Mouse (Mus musculus) stomach, embryonic 14.5 days (tissue): ENCODE data around the gene Pan2. TPM values are rescaled to one million over a fixed set of nuclear protein-coding genes. Genes with fewer than 3 reads are reported as not detected.

Source experiments
- ATAC-seq: fragments of 200-750 bp; cut with Nextera tagmentation; 2 replicates; pipeline ENCODE4 v1.8.0; 2017; ENCODE audit warnings: low read depth, moderate TSS enrichment; ENCODE audit not compliant: insufficient number of reproducible peaks, insufficient read depth, low FRiP score
- H3K27ac ChIP-seq: fragments of 300-500 bp; sonication (generic); 2 replicates; pipeline ENCODE4 v1.5.1; 2014; ENCODE audit warnings: mild to moderate bottlenecking, low read length, moderate library complexity, mixed read lengths
- H3K27me3 ChIP-seq: fragments of 300-500 bp; sonication (generic); 2 replicates; pipeline ENCODE4 v1.6.1; 2014; ENCODE audit warnings: low read length, control low read depth, mixed read lengths; ENCODE audit not compliant: control insufficient read depth, insufficient read depth
- H3K36me3 ChIP-seq: fragments of 300-500 bp; sonication (generic); 2 replicates; pipeline ENCODE4 v1.6.1; 2014; ENCODE audit warnings: mild to moderate bottlenecking, control low read depth, low read length, moderate library complexity, mixed read lengths; ENCODE audit not compliant: control insufficient read depth, insufficient read depth
- H3K4me1 ChIP-seq: fragments of 300-500 bp; sonication (generic); 2 replicates; pipeline ENCODE4 v1.6.1; 2014; ENCODE audit warnings: low read length, control low read depth, mixed read lengths; ENCODE audit not compliant: control insufficient read depth, insufficient read depth
- H3K4me2 ChIP-seq: fragments of 300-500 bp; sonication (generic); replicated peaks from 2 replicates; pipeline ENCODE4 v1.6.1; 2014; ENCODE audit warnings: low read depth, low read length, control low read depth
- H3K4me3 ChIP-seq: fragments of 300-500 bp; sonication (generic); 2 replicates; pipeline ENCODE4 v1.5.1; 2014; ENCODE audit warnings: low read depth, low read length, control low read depth
- H3K9ac ChIP-seq: fragments of 300-500 bp; sonication (generic); replicated peaks from 2 replicates; pipeline ENCODE4 v1.6.1; 2014; ENCODE audit warnings: low read depth, mild to moderate bottlenecking, control low read depth, low read length, moderate library complexity, mixed read lengths
- H3K9me3 ChIP-seq: fragments of 300-500 bp; sonication (generic); 2 replicates; pipeline ENCODE4 v1.6.1; 2016; ENCODE audit warnings: low read depth, low read length, control low read depth; ENCODE audit not compliant: control insufficient read depth
- WGBS: fragments of 180-500 bp; shearing (Covaris S2); extraction: QIAGEN DNeasy Blood & Tissue Kit; methylation state at CpG from one replicate; pipeline ENCODE4 v1.1.7; 2014; 5-methylcytosine and 5-hydroxymethylcytosine counted together
- polyA plus RNA-seq: library from polyadenylated mRNA; unstranded; fragments of >200 nt; fragmentation: Nextera tagmentation; extraction: Ambion mirVana; gene quantifications from 2 replicates; pipeline ENCODE4 v1.2.1, GENCODE M21; 2014

Pan2 gene
- polyA plus RNA-seq, 1 experiment from 2014 or later: 34.8 TPM

DNA sequence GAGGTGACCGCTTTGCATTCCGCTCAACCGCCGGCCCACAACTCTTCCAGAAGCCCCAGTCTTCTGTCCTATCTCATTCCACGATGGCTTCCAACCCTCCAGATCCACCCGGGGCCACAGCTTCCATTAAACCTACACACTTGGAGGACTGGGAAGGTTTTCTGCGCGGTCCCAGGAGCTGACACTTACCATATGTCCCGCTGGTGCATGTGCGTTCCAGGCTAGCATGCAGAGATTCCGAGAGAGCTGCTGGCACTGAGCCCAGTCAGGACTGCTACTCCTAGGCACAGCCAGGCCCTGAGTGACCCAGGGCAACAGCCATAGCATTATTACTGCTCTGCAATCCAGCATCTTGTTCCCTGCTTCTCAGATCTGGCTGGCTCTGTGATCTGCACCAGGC lies 5.5 kb upstream of the Pan2 start:
- no peak overlapping the region for H3K4me3 ChIP-seq
- H3K9me3 ChIP-seq: no peaks in the 10 kb centered on the region
- H3K4me1 ChIP-seq: peaks cover 12% of the 10 kb centered on the region; the same call in 1 of the 2 replicates
- no peak overlapping the region for H3K9ac ChIP-seq
- no peaks in the 10 kb centered on the region for H3K36me3 ChIP-seq
- H3K27me3 ChIP-seq: no peaks in the 10 kb centered on the region
- ATAC-seq: peak; percentile 50; the same call in 1 of the 2 replicates
- WGBS: 53% methylated on average over 11 of the region's 11 CpGs
- no peak overlapping the region for H3K27ac ChIP-seq
- no peak overlapping the region for H3K4me2 ChIP-seq

DNA sequence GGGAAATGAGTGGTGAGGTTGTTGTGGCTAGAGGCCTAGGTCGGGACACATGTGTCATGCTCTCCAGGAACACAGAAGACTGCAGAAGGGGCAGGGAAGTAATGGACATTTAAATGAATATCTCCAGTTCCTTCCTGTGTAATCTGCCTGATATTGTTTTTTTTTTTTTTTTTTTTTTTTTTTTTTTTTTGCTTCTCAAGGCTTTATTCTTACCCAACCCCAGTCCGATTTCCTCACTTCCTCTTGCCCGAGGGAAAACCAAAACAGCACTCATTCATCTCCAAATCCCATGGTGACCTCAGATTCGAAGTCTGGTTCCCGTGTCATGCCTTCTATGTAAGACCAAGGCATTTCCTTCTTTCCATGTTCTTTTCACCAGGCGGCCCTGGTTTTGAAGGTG lies 4.9 kb upstream of the Pan2 start:
- no peak overlapping the region for H3K4me3 ChIP-seq
- H3K27me3 ChIP-seq: no peaks in the 10 kb centered on the region
- 70% methylated on average over 6 of the region's 6 CpGs for WGBS
- H3K36me3 ChIP-seq: no peaks in the 10 kb centered on the region
- H3K9me3 ChIP-seq: no peaks in the 10 kb centered on the region
- H3K27ac ChIP-seq: no peak overlapping the region
- no peak overlapping the region for H3K9ac ChIP-seq
- H3K4me1 ChIP-seq: peaks cover 12% of the 10 kb centered on the region; the same call in 1 of the 2 replicates
- H3K4me2 ChIP-seq: no peak overlapping the region
- ATAC-seq: no peak

DNA sequence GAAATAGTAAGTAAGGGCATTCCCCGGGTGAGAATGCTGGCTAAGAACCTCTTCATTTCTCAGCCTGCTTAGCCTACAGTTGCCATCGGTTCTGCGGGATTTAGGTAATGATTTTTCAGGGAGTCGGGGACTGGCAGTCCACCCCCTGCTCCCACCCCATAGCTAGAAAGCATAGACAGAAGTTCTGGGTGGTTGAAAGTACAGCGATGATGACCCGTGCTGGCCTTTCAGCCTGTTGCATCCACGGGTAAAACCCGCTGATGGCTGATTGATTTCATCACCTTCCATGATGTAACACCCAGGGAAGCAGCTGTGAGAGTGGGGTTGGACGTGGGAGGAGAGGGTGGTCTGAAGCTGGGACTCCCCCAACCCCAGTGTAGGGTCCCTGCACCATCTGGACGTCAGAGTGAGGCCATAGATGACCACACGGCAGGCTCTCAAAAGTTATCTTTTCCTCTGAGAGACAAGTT lies 4.4 kb upstream of the Pan2 start, which contains the start of gene Il23a:
Gene Il23a, minus strand, starts transcription at position 51 of the 470 bp plus-strand sequence.
- Histone ChIP-seq H3K4me3 (no peak within 1 kb of the TSS), H3K9ac (no peak within 1 kb of the TSS), H3K9me3 (no peaks in the 10 kb centered on the region), H3K4me1 (peaks cover 13% of the 10 kb centered on the region; the same call in 1 of the 2 replicates), H3K36me3 (no peaks in the 10 kb centered on the region), H3K27ac (no peak within 1 kb of the TSS), H3K4me2 (no peak within 1 kb of the TSS), H3K27me3 (no peaks in the 10 kb centered on the region)
- ATAC-seq: no peak
- WGBS: 79% methylated on average over 11 of the region's 11 CpGs

DNA sequence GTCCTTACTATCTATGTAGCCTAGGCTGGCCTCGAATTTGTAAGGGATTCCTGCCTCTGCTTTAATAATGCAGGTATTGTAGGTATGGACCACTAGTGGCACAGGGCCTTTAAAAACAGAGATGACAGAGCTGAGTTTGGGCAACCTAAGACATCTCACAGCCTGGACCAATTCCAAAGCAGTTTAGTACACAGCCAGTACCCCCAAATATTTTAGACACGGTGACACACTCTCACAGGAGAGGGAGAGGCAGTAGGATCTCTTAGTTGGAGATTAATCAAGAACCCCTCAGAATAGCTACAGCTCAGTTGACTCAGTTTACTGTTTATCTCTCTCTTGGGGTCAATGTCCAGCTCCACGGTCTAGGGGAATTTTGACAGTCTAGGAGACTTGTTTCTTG lies 778 bp upstream of the Pan2 start:
- Histone ChIP-seq H3K27me3 (no peaks in the 10 kb centered on the region), H3K4me2 (peak overlapping the region; percentile 59), H3K36me3 (no peaks in the 10 kb centered on the region), H3K9me3 (no peaks in the 10 kb centered on the region), H3K4me3 (peak overlapping the region; percentile 51), H3K4me1 (peaks cover 14% of the 10 kb centered on the region; the same call in 1 of the 2 replicates), H3K27ac (peak overlapping the region; percentile 87), H3K9ac (peak overlapping the region; percentile 78)
- no peak for ATAC-seq
- WGBS: 30% methylated on average over 3 of the region's 3 CpGs

DNA sequence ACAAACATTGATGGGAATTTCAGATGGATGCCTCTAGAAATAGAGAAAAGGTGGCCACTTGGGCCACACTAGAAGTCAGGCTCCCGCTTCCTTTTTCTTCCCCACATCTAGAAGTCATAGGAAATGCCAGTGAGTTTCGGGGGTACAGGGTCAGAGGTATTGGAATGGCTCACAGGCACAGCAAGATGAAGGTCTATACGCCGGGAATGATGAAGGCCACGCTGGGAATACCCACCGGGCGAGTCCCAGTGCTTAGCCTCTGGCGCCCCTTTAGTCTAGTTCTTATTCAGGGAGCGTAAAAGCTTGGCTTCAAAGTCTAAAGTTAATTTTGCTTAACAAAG lies 380 bp upstream of the Pan2 start:
- Histone ChIP-seq H3K27me3 (no peaks in the 10 kb centered on the region), H3K9ac (peak overlapping the region; percentile 78), H3K36me3 (peaks cover under 1% of the 10 kb centered on the region; the same call in 1 of the 2 replicates), H3K9me3 (no peaks in the 10 kb centered on the region), H3K4me2 (peak overlapping the region; percentile 59), H3K4me3 (peak overlapping the region; percentile 51), H3K27ac (peak overlapping the region; percentile 87), H3K4me1 (peaks cover 10% of the 10 kb centered on the region; the same call in 1 of the 2 replicates)
- WGBS: 1% methylated on average over 9 of the region's 9 CpGs
- ATAC-seq: peak; percentile 28; the same call in 1 of the 2 replicates

DNA sequence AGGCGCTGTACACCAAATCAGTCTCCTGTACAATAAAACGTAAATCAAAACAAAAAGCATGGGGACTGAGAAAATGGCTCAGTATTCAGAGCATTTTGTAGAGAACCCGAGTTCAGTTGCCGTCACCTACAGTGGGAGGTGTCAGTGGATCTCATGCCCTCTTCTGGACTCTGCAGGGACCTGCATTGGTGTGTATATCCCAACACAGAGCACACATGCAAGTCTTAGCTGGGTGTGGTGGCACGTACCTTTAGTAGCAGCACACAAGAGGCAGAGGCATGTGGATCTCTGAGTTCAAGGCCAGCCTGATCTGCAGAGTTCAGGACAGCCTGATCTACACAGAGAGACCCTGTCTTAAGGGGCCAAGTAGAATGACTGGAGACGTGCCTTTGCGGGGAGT lies 6.5 kb downstream of the Pan2 start:
- no peaks in the 10 kb centered on the region for H3K27me3 ChIP-seq
- no peaks in the 10 kb centered on the region for H3K9me3 ChIP-seq
- no peak for ATAC-seq
- H3K36me3 ChIP-seq: peaks cover 32% of the 10 kb centered on the region
- 0 out of 2 replicates have a peak overlapping the region, but pooled peaks have one; percentile 7 for H3K27ac ChIP-seq
- no peak overlapping the region for H3K4me3 ChIP-seq
- H3K4me2 ChIP-seq: no peak overlapping the region
- H3K9ac ChIP-seq: no peak overlapping the region
- no peaks in the 10 kb centered on the region for H3K4me1 ChIP-seq
- 86% methylated on average over 7 of the region's 7 CpGs for WGBS

DNA sequence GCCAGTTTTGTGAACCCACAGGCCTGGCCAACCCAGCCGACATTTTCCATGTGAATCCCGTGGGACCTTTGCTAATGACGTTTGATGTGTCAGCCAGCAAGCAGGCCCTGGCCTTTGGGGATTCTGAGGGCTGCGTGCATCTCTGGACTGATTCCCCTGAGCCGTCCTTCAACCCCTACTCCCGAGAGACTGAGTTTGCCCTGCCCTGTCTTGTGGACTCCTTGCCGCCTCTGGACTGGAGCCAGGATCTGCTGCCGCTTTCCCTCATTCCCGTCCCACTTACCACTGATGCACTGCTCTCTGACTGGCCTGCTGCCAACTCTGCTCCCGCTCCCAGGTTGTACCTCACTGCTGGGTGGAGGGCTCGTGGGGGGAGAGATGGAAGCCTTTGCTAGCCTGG lies 7.0 kb downstream of the Pan2 start:
- Histone ChIP-seq H3K27me3 (no peaks in the 10 kb centered on the region), H3K4me1 (no peaks in the 10 kb centered on the region), H3K4me2 (no peak overlapping the region), H3K27ac (0 out of 2 replicates have a peak overlapping the region, but pooled peaks have one; percentile 7), H3K36me3 (peaks cover 37% of the 10 kb centered on the region), H3K9ac (no peak overlapping the region), H3K4me3 (no peak overlapping the region), H3K9me3 (no peaks in the 10 kb centered on the region)
- WGBS: 53% methylated on average over 11 of the region's 11 CpGs
- ATAC-seq: peak; percentile 34; the same call in 1 of the 2 replicates

DNA sequence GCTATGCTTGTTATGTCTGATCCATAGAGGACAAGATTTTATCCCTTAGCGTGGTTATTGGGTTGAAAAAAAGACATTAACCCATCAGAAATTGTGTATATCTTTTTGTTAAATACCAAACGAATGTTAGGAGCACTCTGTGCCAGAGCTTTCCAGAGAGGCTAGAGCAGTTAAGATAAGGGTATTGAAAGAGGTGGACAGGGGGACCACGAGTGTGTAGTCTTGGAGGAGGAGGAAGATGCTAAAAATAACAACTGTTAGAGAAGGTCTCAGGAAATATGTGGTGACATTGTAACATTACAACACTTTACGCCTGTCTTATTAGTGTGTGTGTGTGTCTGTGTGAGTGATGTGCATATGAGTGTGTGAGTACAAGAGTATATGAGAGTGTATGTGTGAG lies 7.8 kb downstream of the Pan2 start:
- no peaks in the 10 kb centered on the region for H3K9me3 ChIP-seq
- H3K4me1 ChIP-seq: no peaks in the 10 kb centered on the region
- peaks cover 44% of the 10 kb centered on the region for H3K36me3 ChIP-seq
- no peaks in the 10 kb centered on the region for H3K27me3 ChIP-seq
- ATAC-seq: no peak
- H3K27ac ChIP-seq: no peak overlapping the region
- WGBS: 73% methylated on average over 4 of the region's 4 CpGs
- no peak overlapping the region for H3K4me2 ChIP-seq
- no peak overlapping the region for H3K4me3 ChIP-seq
- H3K9ac ChIP-seq: no peak overlapping the region

DNA sequence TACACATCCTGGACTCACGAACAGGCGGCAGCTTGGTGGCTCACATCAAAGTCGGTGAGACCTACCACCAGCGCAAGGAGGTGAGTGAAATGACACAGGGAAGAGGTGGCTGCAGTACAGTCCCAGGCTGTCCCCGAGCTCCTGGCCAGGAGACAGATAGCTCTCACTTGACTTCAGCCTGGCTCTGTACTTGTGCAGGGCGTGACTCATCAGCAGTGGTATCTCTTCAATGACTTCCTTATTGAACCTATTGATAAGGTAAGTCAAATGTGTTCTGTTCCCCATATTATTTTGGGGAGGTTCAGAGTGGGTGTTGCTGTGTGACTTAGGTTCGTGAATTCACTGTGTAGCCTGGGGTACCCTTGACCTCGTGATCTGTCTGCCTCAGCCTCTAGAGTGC lies 12.4 kb downstream of the Pan2 start:
- Histone ChIP-seq H3K9me3 (no peaks in the 10 kb centered on the region), H3K27ac (no peak overlapping the region), H3K9ac (no peak overlapping the region), H3K36me3 (peaks cover 64% of the 10 kb centered on the region), H3K4me1 (no peaks in the 10 kb centered on the region), H3K27me3 (no peaks in the 10 kb centered on the region), H3K4me3 (no peak overlapping the region), H3K4me2 (no peak overlapping the region)
- ATAC-seq: no peak
- 96% methylated on average over 8 of the region's 8 CpGs for WGBS
